Mouse (Mus musculus) forebrain, postnatal 0 days (tissue): Measurements from ENCODE around the gene Kcnh2. TPM values are rescaled to one million over a fixed set of nuclear protein-coding genes. Genes with fewer than 3 reads are reported as not detected.

ENCODE experiments used
- ATAC-seq: fragments of 200-750 bp; cut with Nextera tagmentation; 2 replicates; pipeline ENCODE4 v1.8.0; 2017; ENCODE audit warnings: mild to moderate bottlenecking, moderate library complexity
- DNase-seq: peaks from one replicate; pipeline ENCODE4 v3.0.0-alpha.2; 2015
- H3K27ac ChIP-seq: fragments of 300-500 bp; sonication (generic); 2 replicates; pipeline ENCODE4 v1.5.1; 2014; ENCODE audit warnings: low read depth, mild to moderate bottlenecking, antibody characterized with exemption, low read length, moderate library complexity, mixed read lengths
- H3K27me3 ChIP-seq: fragments of 300-500 bp; sonication (generic); 2 replicates; pipeline ENCODE4 v1.6.1; 2014; ENCODE audit warnings: mild to moderate bottlenecking, low read length, mixed read lengths; ENCODE audit not compliant: insufficient read depth
- H3K36me3 ChIP-seq: fragments of 300-500 bp; sonication (generic); 2 replicates; pipeline ENCODE4 v1.6.1; 2014; ENCODE audit warnings: mild to moderate bottlenecking, moderate library complexity; ENCODE audit not compliant: insufficient read depth
- H3K4me1 ChIP-seq: fragments of 300-500 bp; sonication (generic); 2 replicates; pipeline ENCODE4 v1.6.1; 2014; ENCODE audit warnings: antibody characterized with exemption; ENCODE audit not compliant: insufficient read depth
- H3K4me2 ChIP-seq: fragments of 300-500 bp; sonication (generic); 2 replicates; pipeline ENCODE4 v1.6.1; 2014; ENCODE audit warnings: low read depth, mild to moderate bottlenecking, moderate library complexity
- H3K4me3 ChIP-seq: fragments of 300-500 bp; sonication (generic); 2 replicates; pipeline ENCODE4 v1.5.1; 2014; ENCODE audit warnings: low read depth, low read length, mixed read lengths
- H3K9ac ChIP-seq: fragments of 300-500 bp; sonication (generic); 2 replicates; pipeline ENCODE4 v1.6.1; 2014; ENCODE audit warnings: mild to moderate bottlenecking
- H3K9me3 ChIP-seq: fragments of 300-500 bp; sonication (generic); 2 replicates; pipeline ENCODE4 v1.6.1; 2016; ENCODE audit warnings: low read length
- CTCF ChIP-seq: sonication (generic); IDR thresholded peaks from 2 replicates; pipeline ENCODE4 v1.5.1; 2016; ENCODE audit warnings: antibody characterized with exemption, control low read depth, low read depth
- WGBS: fragments of 180-500 bp; shearing (Covaris S2); extraction: QIAGEN DNeasy Blood & Tissue Kit; methylation state at CpG from one replicate; pipeline ENCODE4 v1.1.7; 2014; 5-methylcytosine and 5-hydroxymethylcytosine counted together
- polyA plus RNA-seq: library from polyadenylated mRNA; unstranded; fragments of >200 nt; fragmentation: Nextera tagmentation; extraction: Ambion mirVana; gene quantifications from 2 replicates; pipeline ENCODE4 v1.2.1, GENCODE M21; 2015
- total RNA-seq: library from RNA; depleted of rRNA; stranded (reverse); fragments of >200 nt; gene quantifications from 2 replicates; pipeline ENCODE4 v1.2.3, GENCODE M21; 2014; rRNA removed

Kcnh2 gene
- total and polyA plus RNA-seq, 2 experiments from 2014 or later = 6.8 to 21.2 TPM

DNA sequence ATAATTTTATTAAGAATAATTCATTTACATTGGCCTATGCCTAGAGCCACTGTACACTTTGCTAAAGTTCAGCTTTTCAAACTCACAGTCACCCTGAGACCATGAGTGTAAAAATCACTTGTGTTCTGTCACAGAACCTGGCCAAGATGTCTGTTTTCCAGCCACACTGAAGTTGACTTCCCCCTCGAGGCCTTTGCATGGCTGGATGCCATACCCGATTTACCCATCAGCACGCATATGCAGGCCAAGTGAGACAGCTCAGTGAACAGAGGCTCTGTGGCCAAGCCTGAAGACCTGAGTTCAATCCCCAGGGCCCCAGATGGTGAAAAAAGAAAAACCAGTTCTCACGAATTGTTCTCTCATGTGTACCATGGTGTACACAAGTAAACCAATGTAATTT lies 80.5 kb downstream of the Kcnh2 start:
- Histone ChIP-seq H3K4me3 (no peak overlapping the region), H3K27ac (no peak overlapping the region), H3K36me3 (no peaks in the 10 kb centered on the region), H3K9me3 (no peaks in the 10 kb centered on the region), H3K27me3 (no peaks in the 10 kb centered on the region), H3K9ac (no peak overlapping the region), H3K4me1 (no peaks in the 10 kb centered on the region), H3K4me2 (no peak overlapping the region)
- no peak for ATAC-seq
- TF ChIP-seq CTCF = no peak
- 67% methylated on average over 4 of the region's 4 CpGs for WGBS
- no peak for DNase-seq

Other genes starting within 250 kb of the Kcnh2 start
- gene Nupl2, start 186.6 kb downstream of the Kcnh2 start, total RNA-seq = 9.2 and 11.0 TPM in 2 replicates
- 7.4 and 8.9 TPM in 2 replicates for gene Nupl2, start 186.6 kb downstream of the Kcnh2 start, polyA plus RNA-seq
- gene Nos3, start 13.2 kb upstream of the Kcnh2 start, total RNA-seq = 6.1 and 8.3 TPM in 2 replicates
- 6.3 and 6.8 TPM in 2 replicates for gene Nos3, start 13.2 kb upstream of the Kcnh2 start, polyA plus RNA-seq
- 8.0 and 9.5 TPM in 2 replicates for gene Atg9b, start 40.5 kb upstream of the Kcnh2 start, total RNA-seq
- gene Atg9b, start 40.5 kb upstream of the Kcnh2 start, polyA plus RNA-seq = 3.4 and 5.1 TPM in 2 replicates
- 58.2 and 64.1 TPM in 2 replicates for gene Abcb8, start 42.1 kb upstream of the Kcnh2 start, total RNA-seq
- gene Abcb8, start 42.1 kb upstream of the Kcnh2 start, polyA plus RNA-seq = 38.7 and 44.6 TPM in 2 replicates
- 0.15 TPM in 1 of 2 replicates, not detected in the other for gene Asic3, start 61.8 kb upstream of the Kcnh2 start, total RNA-seq
- gene Asic3, start 61.8 kb upstream of the Kcnh2 start, polyA plus RNA-seq = 0.08 and 0.52 TPM in 2 replicates
- 83.3 and 93.8 TPM in 2 replicates for gene Cdk5, start 71.9 kb upstream of the Kcnh2 start, total RNA-seq
- 156 and 165 TPM in 2 replicates for gene Cdk5, start 71.9 kb upstream of the Kcnh2 start, polyA plus RNA-seq
- gene Slc4a2, start 72.2 kb upstream of the Kcnh2 start, total RNA-seq = 21.4 and 31.9 TPM in 2 replicates
- 9.7 and 13.9 TPM in 2 replicates for gene Slc4a2, start 72.2 kb upstream of the Kcnh2 start, polyA plus RNA-seq
- gene Fastk, start 93.7 kb upstream of the Kcnh2 start, total RNA-seq = 87.0 and 132 TPM in 2 replicates
- 88.7 and 91.9 TPM in 2 replicates for gene Fastk, start 93.7 kb upstream of the Kcnh2 start, polyA plus RNA-seq
- gene Tmub1, start 96.2 kb upstream of the Kcnh2 start, total RNA-seq = 34.3 and 47.2 TPM in 2 replicates
- 54.8 and 56.7 TPM in 2 replicates for gene Tmub1, start 96.2 kb upstream of the Kcnh2 start, polyA plus RNA-seq
- gene Agap3, start 100.6 kb upstream of the Kcnh2 start, total RNA-seq = 270 and 296 TPM in 2 replicates
- 136 and 140 TPM in 2 replicates for gene Agap3, start 100.6 kb upstream of the Kcnh2 start, polyA plus RNA-seq
- gene Gbx1, start 175.6 kb upstream of the Kcnh2 start, total RNA-seq = 2.3 and 4.8 TPM in 2 replicates
- 0.91 and 1.3 TPM in 2 replicates for gene Gbx1, start 175.6 kb upstream of the Kcnh2 start, polyA plus RNA-seq
- gene Asb10, start 189.4 kb upstream of the Kcnh2 start, total RNA-seq = 0.43 TPM in 1 of 2 replicates, not detected in the other
- gene Asb10, start 189.4 kb upstream of the Kcnh2 start, polyA plus RNA-seq = 0.21 and 0.22 TPM in 2 replicates
- not detected in 2 replicates for gene 4931409K22Rik, start 205.2 kb upstream of the Kcnh2 start, total RNA-seq
- 0.11 TPM in 1 of 2 replicates, not detected in the other for gene 4931409K22Rik, start 205.2 kb upstream of the Kcnh2 start, polyA plus RNA-seq
- 59.8 and 66.2 TPM in 2 replicates for gene Abcf2, start 225.9 kb upstream of the Kcnh2 start, total RNA-seq
- 73.7 and 80.8 TPM in 2 replicates for gene Abcf2, start 225.9 kb upstream of the Kcnh2 start, polyA plus RNA-seq
- gene Chpf2, start 235.1 kb upstream of the Kcnh2 start, total RNA-seq = 25.0 and 33.5 TPM in 2 replicates
- 18.7 and 21.3 TPM in 2 replicates for gene Chpf2, start 235.1 kb upstream of the Kcnh2 start, polyA plus RNA-seq